ENCODE assay signal across 16 mouse cellular contexts in genomic region chr6:29891151-29891550, GRCm38 (mm10). TPM values are rescaled to one million over a fixed set of nuclear protein-coding genes. Genes with fewer than 3 reads are reported as not detected.
DNase-seq lines count a peak whose midpoint lies in the region; ATAC-seq and TF ChIP-seq lines count a peak whose summit lies in the region.
"Had no signal": no experiment of that assay in that cellular context is flagged by ENCODE, and none has a peak within 500 bp of the region (broad histone marks: within the 10 kb centered on the region; RNA-seq: fewer than 3 reads in every experiment).

No protein-coding gene starts in this region.

- no peak overlapping the region for H3K9ac ChIP-seq in liver, embryonic 12.5 days
- H3K9ac ChIP-seq: hindbrain, embryonic 12.5 days; limb, embryonic 12.5 days had no signal

- no peaks in the 10 kb centered on the region for H3K9me3 ChIP-seq in liver, embryonic 12.5 days (replicated peaks)
- H3K9me3 ChIP-seq: heart, embryonic 10.5 days; hindbrain, embryonic 12.5 days; limb, embryonic 12.5 days; megakaryocyte, embryonic 14.5 days had no signal

- 56% methylated on average over 11 of the region's 11 CpGs for WGBS in kidney, adult 2 months
- WGBS in liver, embryonic 12.5 days (ENCODE audit: insufficient replicate concordance), result 84% methylated on average over 11 of the region's 11 CpGs

- no peak for TF ChIP-seq CTCF in kidney, adult 2 months (conservative IDR thresholded peaks at IDR 0.05; ENCODE audit: insufficient read depth, insufficient read length, low read depth, low read length)

- ATAC-seq in liver, embryonic 12.5 days, result no peak

- no peak overlapping the region for H3K4me2 ChIP-seq in liver, embryonic 12.5 days
- H3K4me2 ChIP-seq: hindbrain, embryonic 12.5 days; limb, embryonic 12.5 days had no signal

- no peak overlapping the region for H3K4me3 ChIP-seq in kidney, adult 2 months (ENCODE audit: insufficient read depth, low read depth, low read length)
- H3K4me3 ChIP-seq in liver, embryonic 12.5 days, result no peak overlapping the region
- H3K4me3 ChIP-seq: heart, embryonic 10.5 days; hindbrain, embryonic 12.5 days; limb, embryonic 12.5 days; megakaryocyte, embryonic 14.5 days had no signal

- H3K27ac ChIP-seq in kidney, adult 2 months (ENCODE audit: insufficient read depth, low read depth, low read length), result 0 out of 2 replicates have a peak overlapping the region, but pooled peaks have one; percentile 1
- no peak overlapping the region for H3K27ac ChIP-seq in liver, embryonic 12.5 days
- H3K27ac ChIP-seq: heart, embryonic 10.5 days; hindbrain, embryonic 12.5 days; limb, embryonic 12.5 days had no signal

- DNase-seq in kidney, adult 2 months, result no peak
- DNase-seq in kidney, adult 18-20 months, result no peak
- peak; percentile 25 for DNase-seq in 3T3-L1 (ENCODE audit: low read depth, low spot score)
- DNase-seq in frontal cortex, postnatal 25 days (ENCODE audit: low spot score in 2 of 2), result peak; percentile 19 to 27
- DNase-seq in left cerebral cortex, postnatal 25 days (ENCODE audit: low spot score in 2 of 2), result peak; percentile 47 to 80
- DNase-seq in thymus, postnatal 14 days, result no peak
- no peak for DNase-seq in spleen, postnatal 4 days (ENCODE audit: low spot score in 2 of 2)
- DNase-seq: B cell, adult 2 months; cerebellum, adult 2 months; kidney, adult 8-10 months; lung, adult 2 months had no signal

- no peaks in the 10 kb centered on the region for H3K27me3 ChIP-seq in kidney, adult 2 months (replicated peaks; ENCODE audit: control insufficient read depth, insufficient read depth, low read length)
- no peaks in the 10 kb centered on the region for H3K27me3 ChIP-seq in liver, embryonic 12.5 days (replicated peaks)
- H3K27me3 ChIP-seq: hindbrain, embryonic 12.5 days; limb, embryonic 12.5 days; megakaryocyte, embryonic 14.5 days had no signal

- intact Hi-C loops in left cerebral cortex, postnatal 25 days (cut with DNase I), result no loop called here

- peaks cover 5% of the 10 kb centered on the region for H3K36me3 ChIP-seq in kidney, adult 2 months (ENCODE audit: control insufficient read depth, insufficient read depth, low read length)
- peaks cover 4% of the 10 kb centered on the region for H3K36me3 ChIP-seq in liver, embryonic 12.5 days

- no peak for TF ChIP-seq POLR2A in kidney, adult 2 months (IDR thresholded peaks at IDR 0.05; ENCODE audit: low read depth, low read length)

- H3K4me1 ChIP-seq in kidney, adult 2 months (ENCODE audit: control insufficient read depth, insufficient read depth, low read length), result peaks cover 19% of the 10 kb centered on the region
- H3K4me1 ChIP-seq in liver, embryonic 12.5 days, result no peaks in the 10 kb centered on the region
- H3K4me1 ChIP-seq: hindbrain, embryonic 12.5 days; limb, embryonic 12.5 days; megakaryocyte, embryonic 14.5 days had no signal

RNA-seq across cellular contexts. Expression of gene Strip2, which starts 25.7 kb away (rescaled TPM):
- polyA plus RNA-seq in kidney, adult 2 months (2012; rRNA removed), result 1.2 and 1.4 TPM in 2 replicates
- 10 to 100 TPM; 14.2 to 33.7 TPM for total RNA-seq in left cerebral cortex, postnatal 25 days (2021)
- polyA plus RNA-seq in liver, embryonic 12.5 days (2016; fragmentation: Nextera tagmentation; extraction: Ambion mirVana), result 0.54 and 0.72 TPM in 2 replicates

Comparison
In these comparisons a context has a peak if more than half of its experiments do, and no peak if none do; other contexts are left out.
1. DNase-seq: peak in 3T3-L1 (single experiment), frontal cortex, postnatal 25 days (2 of 2) and left cerebral cortex, postnatal 25 days (2 of 2); none in kidney, adult 2 months (single experiment), kidney, adult 18-20 months (single experiment), thymus, postnatal 14 days (single experiment) and spleen, postnatal 4 days (0 of 2).